Mouse (Mus musculus) adrenal gland, postnatal 10 days (tissue): ENCODE data around the gene Prrt3. TPM values are rescaled to one million over a fixed set of nuclear protein-coding genes. Genes with fewer than 3 reads are reported as not detected.
A peak's percentile ranks its signal among the peaks of the same experiment; 100 is the strongest.

Experiments
- DNase-seq: peaks from one replicate; pipeline ENCODE4 v3.0.0; 2021; ENCODE audit warnings: mixed read lengths
- long read RNA-seq, 2 experiments: library from polyadenylated mRNA; stranded (forward); transcript quantifications; one replicate each; pipeline ENCODE4 v2.0.0; 2021
- total RNA-seq, 2 experiments: library from RNA; stranded (reverse); gene quantifications; 2 replicates each; pipeline ENCODE4 v1.2.3; 2021

Prrt3 gene
- total RNA-seq, result under 1 TPM; 0.30 to 0.55 TPM
- long read RNA-seq, experiment 1, partial matches to known transcripts, result 0 of 1 reads
- long read RNA-seq, experiment 1, other reads (novel, unspliced or antisense), result 1 of 1 reads
- long read RNA-seq, experiment 2, partial matches to known transcripts, result 0 of 2 reads
- long read RNA-seq, experiment 2, other reads (novel, unspliced or antisense), result 2 of 2 reads

DNA sequence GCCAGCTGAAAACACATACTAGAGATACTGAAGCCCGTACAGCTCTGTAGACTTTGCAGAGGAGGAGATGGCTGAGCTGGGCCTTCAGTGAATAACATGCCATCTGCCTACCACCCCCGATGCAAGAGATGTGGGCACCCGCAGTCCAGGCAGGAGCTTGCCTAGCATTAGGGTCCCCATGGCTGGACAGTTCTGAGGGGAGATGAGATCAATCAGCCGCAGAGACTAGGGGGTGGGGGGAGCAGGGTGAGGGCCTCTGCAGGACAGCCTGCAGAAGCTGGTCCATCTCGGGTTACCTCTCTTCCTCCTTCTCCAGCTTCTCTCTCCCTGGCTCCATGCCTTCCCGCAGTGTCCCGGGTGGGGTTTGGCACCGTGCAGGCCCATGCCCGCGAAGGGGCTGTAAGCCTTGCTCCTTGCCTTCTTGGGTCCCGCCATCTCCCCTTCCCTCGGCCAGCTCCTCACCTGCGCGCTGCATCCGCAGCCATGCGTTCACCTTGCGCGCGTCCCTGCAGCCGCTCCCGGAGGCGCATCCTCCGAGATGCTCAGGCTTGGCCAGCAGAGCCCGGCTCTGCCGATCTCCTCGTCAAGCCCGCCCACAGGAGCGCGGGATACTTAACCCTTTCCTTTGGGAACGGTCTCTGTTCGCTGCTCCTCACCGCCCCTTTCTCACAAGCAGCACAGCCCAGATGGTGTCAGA, at the start of gene Prrt3:
Gene Prrt3 (minus strand): TSS at position 544 of the 697 bp plus-strand sequence.
- no peak for DNase-seq

DNA sequence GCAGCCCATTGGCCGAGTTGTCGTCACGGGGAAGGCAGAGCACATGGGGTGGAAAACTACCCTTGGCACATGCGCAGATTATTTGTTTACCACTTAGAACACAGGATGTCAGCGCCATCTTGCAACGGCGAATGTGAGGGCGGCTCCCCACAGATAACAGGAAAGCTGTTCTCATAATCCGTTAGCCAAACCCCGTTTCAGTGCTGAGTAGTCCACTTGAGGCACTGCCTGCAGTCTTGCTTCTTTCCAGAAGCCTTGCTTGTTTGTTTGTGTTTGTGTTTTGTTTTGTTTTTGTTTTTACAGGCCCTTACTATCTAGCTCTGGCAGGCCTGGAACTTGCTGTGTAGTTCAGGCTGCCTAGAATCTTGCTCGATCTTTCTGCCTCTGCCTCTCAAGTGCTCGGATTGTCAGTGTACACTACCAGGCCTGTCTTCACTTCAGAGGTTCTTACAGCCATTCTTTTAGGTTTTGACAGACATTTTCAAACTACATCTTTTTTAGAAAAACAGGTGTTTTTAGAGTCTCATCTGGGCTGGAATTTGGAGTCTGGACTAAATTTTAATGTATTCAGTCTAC, 42.3 kb upstream of the Prrt3 start:
- no peak for DNase-seq

DNA sequence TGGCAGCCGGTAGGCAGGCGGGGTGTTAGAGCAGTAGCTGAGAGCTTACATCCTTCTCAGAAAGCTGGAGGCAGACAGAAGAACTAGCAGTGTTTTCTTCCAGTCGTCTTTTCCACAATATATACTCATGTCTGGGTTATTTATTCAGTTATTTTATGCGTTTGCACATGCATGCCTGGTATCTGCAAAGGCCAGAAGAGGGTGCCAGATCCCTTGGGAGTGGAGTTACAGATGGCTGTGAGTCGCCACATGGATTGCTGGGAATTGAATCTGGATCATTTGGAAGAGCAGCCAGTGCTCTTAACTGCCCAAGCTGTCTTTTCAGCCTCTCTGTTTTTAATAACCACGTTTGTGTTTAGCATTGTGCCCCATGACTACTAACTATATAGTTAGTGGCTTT, 39.9 kb upstream of the Prrt3 start:
- DNase-seq, result no peak

DNA sequence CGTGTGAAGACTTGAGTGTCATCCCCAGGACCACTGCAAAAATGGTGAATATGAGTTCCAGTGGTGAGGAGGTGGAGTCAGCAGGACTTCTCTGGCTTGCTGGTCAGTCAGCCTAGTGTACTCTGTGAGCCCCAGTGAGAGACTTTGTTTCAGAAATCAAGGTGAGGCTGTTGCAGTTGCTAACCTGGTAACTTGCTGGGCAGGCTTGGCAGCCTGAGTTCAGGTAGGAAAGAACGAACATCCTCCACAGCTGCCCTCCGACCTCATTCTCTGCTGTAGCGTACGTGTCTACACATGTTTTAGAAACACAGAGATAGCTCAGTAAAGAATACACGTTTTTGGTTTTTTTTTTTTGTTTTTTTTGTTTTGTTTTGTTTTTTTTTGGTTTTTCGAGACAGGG, 33.2 kb upstream of the Prrt3 start:
- DNase-seq, result no peak

DNA sequence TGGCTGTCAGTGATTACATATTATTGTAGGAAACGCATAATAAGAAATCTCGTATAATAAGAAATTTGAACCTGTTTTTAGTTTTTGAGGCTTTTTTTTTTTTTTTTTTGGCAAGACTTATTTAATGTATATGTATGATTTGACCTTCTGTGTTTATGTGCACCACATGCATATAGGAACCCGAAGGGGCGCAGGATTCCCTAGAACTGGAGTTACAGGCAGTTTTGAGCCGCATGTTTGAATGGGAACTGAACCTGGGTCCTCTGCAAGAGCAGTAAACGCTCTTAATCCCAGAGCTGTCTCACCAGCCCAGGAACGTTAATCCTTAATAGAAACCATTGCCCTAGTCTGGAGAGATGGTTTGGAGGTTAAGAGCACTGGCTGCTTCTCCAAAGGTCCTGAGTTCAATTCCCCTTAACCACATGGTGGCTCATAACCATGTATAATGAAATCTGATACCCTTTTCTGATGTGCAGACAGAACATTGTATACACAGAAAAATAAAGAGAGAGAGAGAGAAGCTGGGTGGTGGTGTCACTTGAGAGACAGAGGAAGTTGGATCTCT, 30.2 kb upstream of the Prrt3 start:
- DNase-seq, result no peak

DNA sequence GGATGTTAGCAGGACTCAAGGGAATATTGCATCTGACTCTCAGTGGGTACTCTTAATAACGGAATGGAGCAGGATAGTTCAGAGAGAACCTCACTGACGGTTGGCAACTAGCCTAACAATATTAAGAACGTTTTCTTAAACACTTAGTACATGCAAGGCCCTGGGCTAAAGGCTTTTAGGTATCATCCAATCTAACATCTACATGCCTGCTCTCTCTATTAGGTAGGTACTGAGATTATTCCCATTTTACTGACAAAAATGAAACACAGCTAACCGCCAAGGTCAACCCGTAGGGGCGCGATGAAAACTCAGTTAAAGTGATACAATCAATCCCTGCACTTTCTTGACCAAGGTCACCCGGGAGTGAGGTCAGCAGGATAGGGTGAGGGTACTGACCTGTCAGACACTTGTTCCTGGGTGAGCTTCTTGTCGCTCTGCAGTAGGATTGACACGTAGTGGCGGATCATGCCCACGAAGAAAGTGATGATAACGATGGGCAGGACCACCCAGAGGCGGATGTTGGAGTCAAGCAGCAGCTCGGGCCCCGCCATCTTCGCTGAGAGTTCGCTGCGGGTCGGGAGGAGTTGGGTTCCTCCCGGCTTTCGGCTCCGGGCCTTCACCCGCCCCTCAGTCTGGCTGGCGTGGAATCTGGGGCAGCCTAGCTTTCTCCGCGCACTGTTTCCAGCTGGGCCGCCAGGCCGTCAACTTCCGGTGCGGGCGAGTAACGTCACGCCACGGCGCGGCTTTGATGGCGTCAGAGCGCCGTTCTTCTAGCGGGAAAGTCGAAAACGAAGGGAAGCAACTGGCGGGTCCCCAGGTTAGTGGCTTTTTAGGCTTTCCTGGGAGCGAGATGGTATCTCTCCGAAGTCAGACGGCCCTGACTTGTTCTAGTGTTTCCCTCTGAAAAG, 29.5 kb upstream of the Prrt3 start, which contains the start of the genes Emc3 and Fancd2:
Gene Emc3 (minus strand): TSS at position 721 of the 908 bp plus-strand sequence.
Gene Fancd2 (plus strand): TSS at position 751 of the 908 bp plus-strand sequence.
- DNase-seq, result peak; percentile 98

DNA sequence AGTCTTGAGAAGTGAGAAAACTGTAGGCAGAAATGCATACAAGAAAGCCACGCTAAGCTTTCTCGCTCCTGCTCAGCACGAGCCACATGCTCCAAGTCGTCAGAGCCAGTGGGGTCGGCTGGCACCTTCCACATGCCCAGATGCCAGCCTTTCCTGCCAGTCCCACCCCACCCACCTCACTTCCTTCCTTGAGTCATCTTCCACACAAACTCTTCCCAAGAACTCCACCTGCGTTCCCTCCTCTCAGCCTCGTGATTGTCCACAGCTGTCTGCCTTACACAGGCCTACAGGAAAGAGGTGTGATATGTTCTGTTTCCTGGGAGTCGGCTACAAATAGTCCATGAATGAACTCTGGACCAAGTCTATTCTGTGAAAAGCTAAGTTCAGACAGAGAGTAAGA, 21.7 kb upstream of the Prrt3 start:
- DNase-seq, result no peak

DNA sequence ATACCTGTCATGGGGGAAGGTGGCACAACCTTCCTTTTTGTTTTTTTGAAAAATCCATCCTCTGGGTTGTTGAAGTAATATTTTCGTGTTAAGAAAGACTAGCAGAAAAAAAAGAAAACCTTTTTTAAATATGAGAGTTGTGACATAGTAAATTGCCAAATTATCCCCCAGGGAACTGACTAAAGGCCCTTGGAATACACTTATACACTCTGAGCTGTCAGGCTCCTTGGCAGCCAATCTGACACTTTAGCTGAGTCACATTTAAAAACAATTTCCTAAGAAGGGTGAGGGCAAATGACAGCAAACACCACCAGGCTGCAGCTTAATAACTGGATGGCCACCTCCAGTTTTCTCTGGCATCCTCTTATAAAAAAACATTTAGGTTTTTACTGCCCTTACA, 20.6 kb upstream of the Prrt3 start:
- no peak for DNase-seq

DNA sequence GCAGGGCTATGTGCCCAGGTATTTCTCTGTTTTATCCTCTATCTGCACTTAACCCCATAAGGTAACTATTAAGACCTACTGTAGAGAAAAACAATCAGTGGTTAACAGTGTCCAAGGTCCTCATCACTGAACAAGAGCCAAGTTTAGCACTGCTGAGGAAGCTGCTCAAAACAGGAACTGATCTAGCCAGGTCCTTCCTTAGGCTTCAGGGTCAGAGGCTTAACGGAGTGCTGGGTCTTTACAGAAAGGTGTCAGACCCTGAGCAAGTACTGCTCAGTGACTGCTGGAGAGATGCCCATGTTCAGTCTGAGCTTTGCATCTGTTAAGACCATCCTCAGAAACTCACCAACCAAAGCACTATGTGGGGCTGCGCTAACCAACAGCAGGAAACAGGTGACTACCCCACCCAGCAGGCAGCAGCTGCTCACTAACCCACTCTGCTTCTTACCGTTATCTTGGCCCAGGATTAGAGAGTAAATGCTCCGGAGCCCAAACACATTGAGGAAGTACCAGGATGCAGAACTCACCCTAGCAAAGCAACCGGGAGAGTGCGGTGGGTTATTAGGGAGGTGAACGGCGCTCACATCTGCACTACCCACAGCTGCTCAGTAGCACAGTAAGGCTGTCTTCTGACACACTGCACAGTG, 15.8 kb upstream of the Prrt3 start:
- no peak for DNase-seq

DNA sequence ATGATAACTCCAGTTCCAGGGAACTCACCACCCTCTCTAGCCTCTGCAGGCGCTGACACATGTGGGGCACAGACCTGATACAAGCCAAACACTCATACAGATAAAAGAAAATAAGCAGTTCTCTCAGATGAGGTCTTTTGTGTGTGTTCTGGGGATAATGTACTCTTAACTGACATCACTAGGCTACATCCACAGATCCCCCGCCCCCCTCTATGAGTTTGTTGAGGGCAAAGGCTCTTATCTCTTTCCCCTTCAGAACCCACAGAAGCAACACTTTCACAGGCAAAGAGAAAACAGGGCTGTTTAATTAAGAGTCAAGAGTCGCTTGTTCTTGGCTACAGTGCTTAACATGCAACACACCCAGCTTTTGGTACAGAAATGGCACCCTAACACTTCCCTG, 12.9 kb upstream of the Prrt3 start:
- DNase-seq, result no peak

DNA sequence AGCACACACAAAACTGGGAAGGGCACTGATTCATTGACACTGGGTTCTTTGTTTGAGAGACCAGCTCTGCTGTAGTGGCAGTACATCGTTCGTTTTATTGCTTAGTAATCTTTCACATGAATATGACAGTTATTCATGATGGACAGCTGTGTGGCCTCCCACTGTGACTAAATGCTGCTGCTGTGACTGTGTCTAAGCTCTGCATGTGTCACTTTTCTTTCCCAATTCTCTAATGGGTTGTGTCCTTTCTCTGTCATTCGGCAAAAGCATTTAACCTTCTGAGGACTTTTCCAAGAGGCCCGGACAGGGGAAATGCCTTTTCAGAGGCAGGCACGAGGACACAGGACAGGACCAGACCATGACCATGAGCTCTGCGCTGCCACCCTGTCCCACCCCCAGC, 12.2 kb upstream of the Prrt3 start:
- no peak for DNase-seq

DNA sequence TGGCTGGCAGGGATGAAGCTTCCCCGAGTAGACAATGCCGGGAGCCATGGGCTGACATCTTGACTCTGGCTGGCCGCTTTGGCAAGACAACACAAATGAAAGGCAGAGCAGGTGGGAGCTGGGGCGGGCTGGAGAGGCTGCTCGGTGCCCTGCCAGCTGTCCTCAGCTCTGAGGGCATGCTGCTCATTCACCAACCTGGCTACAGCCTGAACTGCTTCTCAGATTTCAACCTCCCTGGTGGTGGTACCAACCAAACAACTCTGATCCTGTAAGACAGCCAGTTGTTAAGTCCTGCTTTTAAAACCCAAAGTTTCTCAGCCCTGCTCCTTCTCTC, 7.2 kb upstream of the Prrt3 start:
- no peak for DNase-seq

DNA sequence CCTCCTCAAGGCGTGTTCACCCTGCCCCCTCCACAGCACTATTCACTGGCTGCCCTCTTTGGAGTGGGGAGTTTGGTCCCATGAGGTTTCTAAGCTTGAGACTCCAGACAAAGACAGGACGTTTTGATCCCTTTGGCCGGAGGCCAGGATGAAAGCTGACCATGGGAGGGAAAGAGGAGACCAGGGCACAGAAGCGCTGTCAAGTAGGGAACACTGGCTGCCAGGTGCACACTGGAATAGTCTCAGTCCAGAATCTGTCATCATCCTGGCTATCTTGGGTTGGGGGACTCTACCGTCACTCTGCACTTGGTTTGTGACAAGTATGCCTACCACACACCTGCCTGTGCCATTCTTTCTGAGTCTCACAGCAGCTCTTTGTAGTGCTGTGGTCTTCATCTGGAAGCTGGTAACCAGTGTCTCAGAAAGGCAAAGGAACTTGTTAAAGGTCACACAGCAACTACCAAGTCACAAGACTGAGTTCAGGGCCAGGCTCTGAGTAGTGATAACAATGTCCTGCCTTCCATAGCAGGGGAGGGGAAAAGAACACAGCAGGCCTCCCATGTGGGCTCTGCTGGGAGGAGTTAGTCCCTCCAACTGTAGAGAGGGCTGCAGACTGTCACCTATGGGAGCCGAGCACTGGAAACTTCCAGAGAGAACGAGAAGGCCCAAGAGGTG, 6.7 kb upstream of the Prrt3 start:
- peak; percentile 28 for DNase-seq

DNA sequence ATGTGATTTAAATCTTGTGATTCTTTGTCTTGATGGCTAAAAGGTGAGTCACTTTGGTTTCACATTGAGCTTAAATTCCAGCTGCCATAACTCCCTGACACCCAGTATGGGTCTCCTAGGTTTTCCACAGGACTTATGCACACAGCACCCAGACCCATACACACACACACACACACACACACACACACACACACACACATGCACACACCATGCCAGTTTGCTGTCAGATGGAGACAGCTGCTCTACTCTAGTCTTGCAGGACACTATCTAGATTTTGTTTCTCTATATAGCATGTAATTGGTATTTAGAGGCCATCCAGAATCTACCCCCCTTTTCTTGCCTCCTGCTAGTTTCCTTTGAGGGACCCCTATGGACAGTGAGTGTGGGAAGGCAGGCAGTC, 5.4 kb upstream of the Prrt3 start:
- no peak for DNase-seq

DNA sequence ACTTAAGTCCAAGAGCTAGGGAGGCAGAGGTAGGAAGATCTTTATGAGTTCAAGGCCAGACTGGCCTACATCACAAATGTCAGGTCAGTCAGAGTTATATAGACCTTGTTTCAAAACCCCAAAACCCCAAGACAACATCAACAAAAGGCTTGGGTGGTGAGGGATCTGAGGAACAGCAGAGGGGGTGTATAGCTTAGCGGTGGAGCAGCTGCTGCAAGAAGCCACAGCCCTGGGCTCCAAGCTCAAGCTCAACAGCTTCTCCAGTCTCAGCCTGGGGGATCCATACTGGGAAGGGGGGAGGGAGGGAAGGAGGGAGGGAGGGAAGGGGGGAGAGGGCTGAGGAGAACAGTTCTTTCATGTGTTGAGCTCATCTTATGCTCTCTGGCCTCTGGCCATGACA, 4.0 kb upstream of the Prrt3 start:
- no peak for DNase-seq

DNA sequence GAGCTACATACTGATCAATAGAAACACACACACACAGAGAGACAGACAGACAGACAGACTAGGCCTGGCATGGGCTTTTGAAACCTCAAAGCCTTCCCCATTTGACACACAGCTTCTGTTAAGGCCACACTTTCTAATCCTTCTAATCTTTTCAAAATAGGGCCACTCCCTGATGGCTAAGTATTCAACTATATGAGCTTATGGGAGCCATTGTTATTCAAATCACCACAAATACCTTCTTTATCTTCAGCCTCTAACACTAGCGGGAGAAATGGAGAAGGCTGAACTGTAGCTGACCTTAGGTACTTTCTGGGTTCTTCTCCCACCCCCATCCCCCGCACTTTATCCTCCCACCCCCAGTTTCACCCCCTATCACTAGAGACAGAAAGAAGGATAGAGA, 1.1 kb upstream of the Prrt3 start:
- DNase-seq, result no peak

DNA sequence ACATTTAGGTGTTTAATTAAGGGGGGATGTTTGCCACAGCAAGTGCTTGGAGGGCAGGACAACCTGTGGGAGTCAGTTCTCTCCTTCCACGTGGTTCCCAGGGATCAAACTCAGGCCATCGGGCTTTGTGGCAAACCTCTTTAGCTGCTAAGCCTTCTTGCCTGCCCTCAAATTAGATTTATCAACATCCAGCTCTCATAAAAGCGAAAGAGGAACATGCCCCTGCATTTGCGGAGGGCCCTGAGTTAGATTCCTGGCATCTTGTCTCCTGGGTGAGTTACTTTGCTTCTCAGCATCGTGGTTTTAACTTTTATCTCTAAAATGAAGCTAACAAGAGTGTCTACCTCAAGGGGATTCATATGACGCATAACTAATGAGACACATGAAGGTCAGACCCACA, 2.4 kb downstream of the Prrt3 start:
- no peak for DNase-seq

DNA sequence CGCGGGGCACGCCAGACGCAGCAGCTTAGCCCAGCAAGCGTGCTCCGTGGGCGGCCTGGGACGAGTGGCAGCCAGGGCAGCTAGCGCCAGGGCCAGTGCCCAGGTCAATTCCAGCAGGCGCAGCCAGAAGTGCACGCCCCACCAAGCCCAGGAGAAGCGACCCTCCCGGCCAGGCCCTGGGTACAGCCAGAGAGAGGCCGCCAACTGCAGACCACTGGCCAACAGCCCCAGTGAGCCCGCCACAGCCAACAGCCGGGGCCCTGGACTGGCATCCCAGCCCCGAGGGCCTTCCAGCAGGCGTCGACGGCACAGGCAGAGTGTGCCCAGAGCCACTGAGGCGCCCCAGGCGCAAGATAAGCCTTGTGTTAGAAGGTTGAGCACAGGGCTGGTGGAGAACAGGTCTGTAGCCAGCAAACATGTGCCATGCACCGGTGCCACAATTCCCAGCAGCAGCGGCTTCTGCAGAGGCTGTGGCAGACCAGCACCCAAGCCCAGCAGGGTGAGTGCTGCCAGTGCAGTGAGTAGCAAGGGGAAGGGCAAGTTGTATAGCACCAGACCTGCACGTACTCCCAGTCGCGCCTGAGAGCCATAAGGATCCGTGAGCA, 6.6 kb downstream of the Prrt3 start:
- DNase-seq, result no peak

DNA sequence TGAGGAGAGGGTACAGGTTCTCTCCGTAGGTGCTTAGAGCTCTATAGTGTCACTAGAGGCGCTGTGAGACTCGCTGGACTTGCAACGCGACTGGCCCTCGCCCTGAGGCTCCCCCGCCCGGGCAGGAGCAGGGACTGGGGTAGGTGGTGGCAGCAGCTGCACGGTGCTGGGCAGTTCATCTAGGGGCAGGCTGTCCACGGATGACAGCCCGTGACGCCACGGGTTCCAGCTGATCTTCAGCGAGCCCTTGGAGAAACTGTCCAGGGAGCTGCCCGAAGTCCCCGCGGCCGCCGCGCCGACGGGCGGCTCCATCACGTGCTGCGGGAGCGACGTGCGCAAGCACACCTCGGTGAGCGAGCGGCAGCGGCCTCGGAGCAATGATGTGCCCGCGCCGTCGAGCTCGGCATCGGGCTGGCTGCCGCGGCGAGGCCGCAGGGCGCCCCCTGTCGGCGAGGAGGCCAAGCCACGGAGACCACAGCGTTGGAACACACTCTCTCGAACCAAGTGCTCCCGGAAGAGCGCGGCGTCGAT, 7.4 kb downstream of the Prrt3 start:
- peak; percentile 86 for DNase-seq

DNA sequence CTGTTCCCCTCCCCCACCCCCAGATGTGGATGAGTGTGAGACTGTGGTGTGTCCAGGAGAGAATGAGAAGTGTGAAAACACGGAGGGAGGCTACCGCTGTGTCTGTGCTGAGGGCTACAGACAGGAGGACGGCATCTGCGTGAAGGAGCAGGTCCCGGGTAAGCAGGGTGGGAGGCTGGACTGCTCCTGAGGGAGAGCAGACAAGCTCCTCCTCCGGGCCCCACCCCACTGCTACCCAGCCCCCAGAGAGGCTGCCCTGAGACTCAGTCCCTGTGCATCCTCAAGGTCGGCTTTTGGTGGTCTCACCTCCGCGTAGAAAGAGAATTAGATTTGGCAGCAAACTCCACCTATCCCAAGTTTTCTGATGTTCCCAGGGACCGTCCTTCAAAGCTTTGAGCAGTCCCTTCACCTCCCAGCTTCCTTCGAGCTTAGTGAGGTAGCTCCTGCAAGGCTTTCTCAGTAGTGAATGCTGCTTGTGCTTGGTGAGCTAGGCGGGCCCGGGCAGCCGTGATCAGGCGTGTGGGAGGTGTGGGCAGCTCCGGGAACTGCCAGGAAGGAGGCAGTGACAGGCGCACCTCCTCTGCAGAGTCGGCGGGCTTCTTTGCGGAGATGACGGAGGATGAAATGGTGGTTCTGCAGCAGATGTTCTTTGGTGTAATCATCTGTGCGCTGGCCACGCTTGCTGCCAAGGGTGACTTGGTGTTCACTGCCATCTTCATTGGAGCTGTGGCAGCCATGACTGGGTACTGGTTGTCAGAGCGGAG, 9.4 kb downstream of the Prrt3 start:
- no peak for DNase-seq
